Mouse (Mus musculus): ENCODE data around the gene Runx3. TPM values are rescaled to one million over a fixed set of nuclear protein-coding genes. Genes with fewer than 3 reads are reported as not detected.

Gene Runx3
- total RNA-seq, 2 experiments from 2014 or later: not detected

GRCm38 (mm10) chr4:135113656-135114055 is 6.8 kb upstream of the Runx3 start:
- no peak for DNase-seq (ENCODE audit: extremely low spot score in 1 of 2, low spot score in 1 of 2)

- DNase-seq (ENCODE audit: extremely low spot score in 1 of 2, low spot score in 1 of 2): no peak
These were observed 6.2 kb upstream of the Runx3 start for GRCm38 (mm10) chr4:135114301-135114700.

GRCm38 (mm10) chr4:135115426-135116170 is 4.9 kb upstream of the Runx3 start:
- no peak for DNase-seq (ENCODE audit: extremely low spot score in 1 of 2, low spot score in 1 of 2)

- no peak for DNase-seq (ENCODE audit: extremely low spot score in 1 of 2, low spot score in 1 of 2)
These were observed 4.1 kb upstream of the Runx3 start for GRCm38 (mm10) chr4:135116391-135116790.

- no peak for DNase-seq (ENCODE audit: extremely low spot score in 1 of 2, low spot score in 1 of 2)
These were observed 2.6 kb upstream of the Runx3 start for GRCm38 (mm10) chr4:135117846-135118245.

- DNase-seq (ENCODE audit: extremely low spot score in 1 of 2, low spot score in 1 of 2): no peak
These were observed 1.5 kb upstream of the Runx3 start for GRCm38 (mm10) chr4:135118855-135119474.

GRCm38 (mm10) chr4:135123721-135124120 is 3.3 kb downstream of the Runx3 start:
- DNase-seq (ENCODE audit: extremely low spot score in 1 of 2, low spot score in 1 of 2): no peak

- DNase-seq (ENCODE audit: extremely low spot score in 1 of 2, low spot score in 1 of 2): no peak
These were observed 4.3 kb downstream of the Runx3 start for GRCm38 (mm10) chr4:135124732-135125131.

GRCm38 (mm10) chr4:135125152-135125551 is 4.7 kb downstream of the Runx3 start:
- no peak for DNase-seq (ENCODE audit: extremely low spot score in 1 of 2, low spot score in 1 of 2)

GRCm38 (mm10) chr4:135126385-135126784 is 5.9 kb downstream of the Runx3 start:
- no peak for DNase-seq (ENCODE audit: extremely low spot score in 1 of 2, low spot score in 1 of 2)

GRCm38 (mm10) chr4:135128841-135129520 is 8.5 kb downstream of the Runx3 start:
- no peak for DNase-seq (ENCODE audit: extremely low spot score in 1 of 2, low spot score in 1 of 2)

GRCm38 (mm10) chr4:135130156-135130555 is 9.7 kb downstream of the Runx3 start:
- no peak for DNase-seq (ENCODE audit: extremely low spot score in 1 of 2, low spot score in 1 of 2)

GRCm38 (mm10) chr4:135131145-135131544 is 10.7 kb downstream of the Runx3 start:
- DNase-seq (ENCODE audit: extremely low spot score in 1 of 2, low spot score in 1 of 2): no peak

- DNase-seq (ENCODE audit: extremely low spot score in 1 of 2, low spot score in 1 of 2): no peak
These were observed 12.3 kb downstream of the Runx3 start for GRCm38 (mm10) chr4:135132797-135133196.

GRCm38 (mm10) chr4:135133711-135134110 is 13.3 kb downstream of the Runx3 start:
- DNase-seq (ENCODE audit: extremely low spot score in 1 of 2, low spot score in 1 of 2): no peak

GRCm38 (mm10) chr4:135135331-135135730 is 14.9 kb downstream of the Runx3 start:
- no peak for DNase-seq (ENCODE audit: extremely low spot score in 1 of 2, low spot score in 1 of 2)

GRCm38 (mm10) chr4:135136202-135136601 is 15.8 kb downstream of the Runx3 start:
- no peak for DNase-seq (ENCODE audit: extremely low spot score in 1 of 2, low spot score in 1 of 2)

GRCm38 (mm10) chr4:135136612-135137011 is 16.2 kb downstream of the Runx3 start:
- DNase-seq (ENCODE audit: extremely low spot score in 1 of 2, low spot score in 1 of 2): no peak

- no peak for DNase-seq (ENCODE audit: extremely low spot score in 1 of 2, low spot score in 1 of 2)
These were observed 20.4 kb downstream of the Runx3 start for GRCm38 (mm10) chr4:135140647-135141515.

GRCm38 (mm10) chr4:135141720-135142119 is 21.3 kb downstream of the Runx3 start:
- DNase-seq (ENCODE audit: extremely low spot score in 1 of 2, low spot score in 1 of 2): no peak

GRCm38 (mm10) chr4:135146734-135147133 is 26.3 kb downstream of the Runx3 start:
- DNase-seq (ENCODE audit: extremely low spot score in 1 of 2, low spot score in 1 of 2): no peak

Data from layer of hippocampus, postnatal 25 days (tissue).